Mouse (Mus musculus): Measurements from ENCODE around the gene Dag1. TPM values are rescaled to one million over a fixed set of nuclear protein-coding genes. Genes with fewer than 3 reads are reported as not detected.

Gene Dag1
- total RNA-seq, 1 experiment, result 134 TPM

GRCm38 (mm10) chr9:108251877-108252276, 11.9 kb downstream of the Dag1 start:
- peaks cover 3 to 6% of the 10 kb centered on the region in 2 experiments; a peak in 1 of 4 replicates for H3K4me1 ChIP-seq (ENCODE audit: control insufficient read depth in 2 of 2, insufficient read depth in 2 of 2, low read length in 2 of 2, poor library complexity in 1 of 2)
- TF ChIP-seq HCFC1 (IDR thresholded peaks at IDR 0.05; ENCODE audit: borderline replicate concordance, insufficient read depth, low read length) (no peak), MAFK (IDR thresholded peaks at IDR 0.05; ENCODE audit: insufficient read depth, low read depth, low read length) (no peak), CHD2 (IDR thresholded peaks at IDR 0.05; ENCODE audit: low read depth, low read length) (no peak), ZNF384 (IDR thresholded peaks at IDR 0.05; ENCODE audit: low read depth, low read length) (no peak), ZC3H11A (IDR thresholded peaks at IDR 0.05; ENCODE audit: borderline replicate concordance, low read depth, low read length) (no peak)
- no peak overlapping the region for H3K9ac ChIP-seq (ENCODE audit: insufficient read depth, low read depth, low read length, poor library complexity, severe bottlenecking)
- no peak overlapping the region for H3K4me3 ChIP-seq (ENCODE audit: insufficient read depth in 1 of 2, low read depth in 1 of 2, low read length in 2 of 2, poor library complexity in 1 of 2, severe bottlenecking in 1 of 2)
- no peaks in the 10 kb centered on the region for H3K9me3 ChIP-seq (ENCODE audit: control insufficient read depth, insufficient read depth, low read depth, low read length)
- H3K36me3 ChIP-seq (ENCODE audit: control insufficient read depth, insufficient read depth, low read length, poor library complexity, severe bottlenecking), result peaks cover 18% of the 10 kb centered on the region
- in situ Hi-C loops (cut with MboI; ENCODE audit: low sequenced_read_pairs in 2 of 2, unreplicated experiment in 2 of 2), result no loop called here
- DNase-seq (ENCODE audit: low read depth, low spot score), result no peak
- no peak overlapping the region for H3K27ac ChIP-seq (ENCODE audit: insufficient read depth, low read depth, low read length, poor library complexity, severe bottlenecking)

GRCm38 (mm10) chr9:108248957-108249356, 14.8 kb downstream of the Dag1 start:
- in situ Hi-C loops (cut with MboI; ENCODE audit: low sequenced_read_pairs in 2 of 2, unreplicated experiment in 2 of 2), result no loop called here
- TF ChIP-seq ZC3H11A (IDR thresholded peaks at IDR 0.05; ENCODE audit: borderline replicate concordance, low read depth, low read length), result no peak
- TF ChIP-seq CHD2 (IDR thresholded peaks at IDR 0.05; ENCODE audit: low read depth, low read length), result no peak

GRCm38 (mm10) chr9:108244984-108245383, 18.8 kb downstream of the Dag1 start:
- H3K4me3 ChIP-seq (ENCODE audit: insufficient read depth in 1 of 2, low read depth in 1 of 2, low read length in 2 of 2, poor library complexity in 1 of 2, severe bottlenecking in 1 of 2), result no peak overlapping the region
- in situ Hi-C loops (cut with MboI; ENCODE audit: low sequenced_read_pairs in 2 of 2, unreplicated experiment in 2 of 2), result no loop called here
- no peak overlapping the region for H3K9ac ChIP-seq (ENCODE audit: insufficient read depth, low read depth, low read length, poor library complexity, severe bottlenecking)
- TF ChIP-seq MAFK (IDR thresholded peaks at IDR 0.05; ENCODE audit: insufficient read depth, low read depth, low read length) (no peak), HCFC1 (IDR thresholded peaks at IDR 0.05; ENCODE audit: borderline replicate concordance, insufficient read depth, low read length) (no peak)
- H3K27ac ChIP-seq (ENCODE audit: insufficient read depth, low read depth, low read length, poor library complexity, severe bottlenecking), result no peak overlapping the region
- no peaks in the 10 kb centered on the region for H3K9me3 ChIP-seq (ENCODE audit: control insufficient read depth, insufficient read depth, low read depth, low read length)
- DNase-seq (ENCODE audit: low read depth, low spot score), result no peak
- H3K36me3 ChIP-seq (ENCODE audit: control insufficient read depth, insufficient read depth, low read length, poor library complexity, severe bottlenecking), result peaks cover 7% of the 10 kb centered on the region
- H3K4me1 ChIP-seq (ENCODE audit: control insufficient read depth in 2 of 2, insufficient read depth in 2 of 2, low read length in 2 of 2, poor library complexity in 1 of 2), result peaks cover 0 to 11% of the 10 kb centered on the region in 2 experiments; a peak in 2 of 4 replicates

More at GRCm38 (mm10) chr9:108248957-108249356, 14.8 kb downstream of the Dag1 start:
- peaks cover 20% of the 10 kb centered on the region for H3K36me3 ChIP-seq (ENCODE audit: control insufficient read depth, insufficient read depth, low read length, poor library complexity, severe bottlenecking)
- H3K4me1 ChIP-seq (ENCODE audit: control insufficient read depth in 2 of 2, insufficient read depth in 2 of 2, low read length in 2 of 2, poor library complexity in 1 of 2), result peaks cover 0 to 11% of the 10 kb centered on the region in 2 experiments; a peak in 2 of 4 replicates
- no peaks in the 10 kb centered on the region for H3K9me3 ChIP-seq (ENCODE audit: control insufficient read depth, insufficient read depth, low read depth, low read length)
- DNase-seq (ENCODE audit: low read depth, low spot score), result no peak
- no peak overlapping the region for H3K9ac ChIP-seq (ENCODE audit: insufficient read depth, low read depth, low read length, poor library complexity, severe bottlenecking)
- no peak overlapping the region for H3K27ac ChIP-seq (ENCODE audit: insufficient read depth, low read depth, low read length, poor library complexity, severe bottlenecking)
- no peak overlapping the region for H3K4me3 ChIP-seq (ENCODE audit: insufficient read depth in 1 of 2, low read depth in 1 of 2, low read length in 2 of 2, poor library complexity in 1 of 2, severe bottlenecking in 1 of 2)

- in situ Hi-C loops (cut with MboI; ENCODE audit: low sequenced_read_pairs in 2 of 2, unreplicated experiment in 2 of 2), result no loop called here
- H3K4me3 ChIP-seq (ENCODE audit: insufficient read depth in 1 of 2, low read depth in 1 of 2, low read length in 2 of 2, poor library complexity in 1 of 2, severe bottlenecking in 1 of 2), result no peak overlapping the region
- DNase-seq (ENCODE audit: low read depth, low spot score), result no peak
- TF ChIP-seq HCFC1 (IDR thresholded peaks at IDR 0.05; ENCODE audit: borderline replicate concordance, insufficient read depth, low read length) (no peak), MAFK (IDR thresholded peaks at IDR 0.05; ENCODE audit: insufficient read depth, low read depth, low read length) (no peak), CHD2 (IDR thresholded peaks at IDR 0.05; ENCODE audit: low read depth, low read length) (no peak), ZC3H11A (IDR thresholded peaks at IDR 0.05; ENCODE audit: borderline replicate concordance, low read depth, low read length) (no peak), ZNF384 (IDR thresholded peaks at IDR 0.05; ENCODE audit: low read depth, low read length) (no peak)
- no peaks in the 10 kb centered on the region for H3K9me3 ChIP-seq (ENCODE audit: control insufficient read depth, insufficient read depth, low read depth, low read length)
- H3K27ac ChIP-seq (ENCODE audit: insufficient read depth, low read depth, low read length, poor library complexity, severe bottlenecking), result no peak overlapping the region
- H3K9ac ChIP-seq (ENCODE audit: insufficient read depth, low read depth, low read length, poor library complexity, severe bottlenecking), result no peak overlapping the region
- H3K36me3 ChIP-seq (ENCODE audit: control insufficient read depth, insufficient read depth, low read length, poor library complexity, severe bottlenecking), result peaks cover 7% of the 10 kb centered on the region
- H3K4me1 ChIP-seq (ENCODE audit: control insufficient read depth in 2 of 2, insufficient read depth in 2 of 2, low read length in 2 of 2, poor library complexity in 1 of 2), result peaks cover 0 to 11% of the 10 kb centered on the region in 2 experiments; a peak in 2 of 4 replicates
Observed at GRCm38 (mm10) chr9:108244540-108244939, 19.2 kb downstream of the Dag1 start.

- Histone ChIP-seq H3K9ac (ENCODE audit: insufficient read depth, low read depth, low read length, poor library complexity, severe bottlenecking) (no peak overlapping the region), H3K4me1 (ENCODE audit: control insufficient read depth in 2 of 2, insufficient read depth in 2 of 2, low read length in 2 of 2, poor library complexity in 1 of 2) (no peaks in the 10 kb centered on the region), H3K9me3 (ENCODE audit: control insufficient read depth, insufficient read depth, low read depth, low read length) (no peaks in the 10 kb centered on the region), H3K4me3 (ENCODE audit: insufficient read depth in 1 of 2, low read depth in 1 of 2, low read length in 2 of 2, poor library complexity in 1 of 2, severe bottlenecking in 1 of 2) (no peak overlapping the region), H3K36me3 (ENCODE audit: control insufficient read depth, insufficient read depth, low read length, poor library complexity, severe bottlenecking) (peaks cover 4% of the 10 kb centered on the region; the same call in 1 of the 2 replicates), H3K27ac (ENCODE audit: insufficient read depth, low read depth, low read length, poor library complexity, severe bottlenecking) (no peak overlapping the region)
- TF ChIP-seq ZNF384 (IDR thresholded peaks at IDR 0.05; ENCODE audit: low read depth, low read length), result no peak
- no peak for TF ChIP-seq CHD2 (IDR thresholded peaks at IDR 0.05; ENCODE audit: low read depth, low read length)
- TF ChIP-seq MAFK (IDR thresholded peaks at IDR 0.05; ENCODE audit: insufficient read depth, low read depth, low read length), result no peak
- TF ChIP-seq ZC3H11A (IDR thresholded peaks at IDR 0.05; ENCODE audit: borderline replicate concordance, low read depth, low read length), result no peak
- no peak for TF ChIP-seq HCFC1 (IDR thresholded peaks at IDR 0.05; ENCODE audit: borderline replicate concordance, insufficient read depth, low read length)
- no peak for DNase-seq (ENCODE audit: low read depth, low spot score)
- in situ Hi-C loops (cut with MboI; ENCODE audit: low sequenced_read_pairs in 2 of 2, unreplicated experiment in 2 of 2), result no loop called here
Observed at GRCm38 (mm10) chr9:108239951-108240350, 23.8 kb downstream of the Dag1 start.

Measured in ES-E14 (cell line).